Mouse (Mus musculus): Measurements from ENCODE around the gene Slc38a2. TPM values are rescaled to one million over a fixed set of nuclear protein-coding genes. Genes with fewer than 3 reads are reported as not detected.

The Slc38a2 gene
- polyA plus RNA-seq (2016; fragmentation: Nextera tagmentation; extraction: Ambion mirVana), result 175 and 179 TPM in 2 replicates

GRCm38 (mm10) chr15:96699521-96700511 lies at the start of gene Slc38a2:
Gene Slc38a2, minus strand, starts transcription at chr15:96699730.
- ATAC-seq (ENCODE audit: insufficient number of reproducible peaks, insufficient read depth, low FRiP score, low TSS enrichment), result peak; percentile 76; the same call in 1 of the 2 replicates
- Histone ChIP-seq H3K4me3 (peak within 1 kb of the TSS; percentile 91), H3K27ac (peak within 1 kb of the TSS; percentile 99), H3K27me3 (no peaks in the 10 kb centered on the region), H3K36me3 (peaks cover 18% of the 10 kb centered on the region), H3K4me1 (peaks cover 31% of the 10 kb centered on the region), H3K9me3 (no peaks in the 10 kb centered on the region), H3K9ac (peak within 1 kb of the TSS; percentile 99), H3K4me2 (replicated peaks) (peak within 1 kb of the TSS; percentile 61)
- under 1% methylated on average over 76 of the region's 76 CpGs for WGBS

GRCm38 (mm10) chr15:96749101-96749500 lies 49.6 kb upstream of the Slc38a2 start:
- Histone ChIP-seq H3K4me1 (no peaks in the 10 kb centered on the region), H3K9me3 (no peaks in the 10 kb centered on the region), H3K36me3 (no peaks in the 10 kb centered on the region), H3K27me3 (no peaks in the 10 kb centered on the region), H3K9ac (no peak overlapping the region), H3K4me3 (no peak overlapping the region), H3K27ac (no peak overlapping the region), H3K4me2 (replicated peaks) (no peak overlapping the region)
- WGBS, result 78% methylated on average over 10 of the region's 10 CpGs
- ATAC-seq (ENCODE audit: insufficient number of reproducible peaks, insufficient read depth, low FRiP score, low TSS enrichment), result no peak

GRCm38 (mm10) chr15:96747551-96747950 lies 48.0 kb upstream of the Slc38a2 start:
- no peaks in the 10 kb centered on the region for H3K27me3 ChIP-seq
- no peak overlapping the region for H3K9ac ChIP-seq
- no peak for ATAC-seq (ENCODE audit: insufficient number of reproducible peaks, insufficient read depth, low FRiP score, low TSS enrichment)
- H3K4me3 ChIP-seq, result no peak overlapping the region
- H3K27ac ChIP-seq, result no peak overlapping the region
- no peak overlapping the region for H3K4me2 ChIP-seq (replicated peaks)
- no peaks in the 10 kb centered on the region for H3K9me3 ChIP-seq
- H3K4me1 ChIP-seq, result no peaks in the 10 kb centered on the region
- 86% methylated on average over 11 of the region's 11 CpGs for WGBS
- H3K36me3 ChIP-seq, result no peaks in the 10 kb centered on the region

DNA sequence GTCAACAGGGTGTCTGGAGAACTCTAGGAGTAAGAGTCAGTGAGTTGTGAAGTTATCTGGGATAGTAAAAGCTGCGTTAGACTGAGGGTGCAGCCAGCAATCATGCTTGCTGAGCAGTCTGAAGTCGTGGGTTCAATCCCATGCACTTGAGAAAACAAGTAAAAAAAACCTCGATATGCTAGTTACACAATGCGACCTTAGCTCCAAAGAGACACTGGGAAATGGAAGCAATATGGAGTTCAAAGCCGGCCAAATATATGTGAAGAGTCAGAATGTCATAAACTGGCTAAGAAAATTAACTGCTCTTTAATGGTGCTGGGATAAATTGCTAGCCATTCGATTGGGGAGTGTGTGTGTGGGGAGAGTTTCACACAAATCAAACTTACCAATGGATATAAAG lies 47.5 kb upstream of the Slc38a2 start:
- Histone ChIP-seq H3K36me3 (no peaks in the 10 kb centered on the region), H3K9me3 (no peaks in the 10 kb centered on the region), H3K27me3 (no peaks in the 10 kb centered on the region), H3K4me2 (replicated peaks) (no peak overlapping the region), H3K9ac (no peak overlapping the region), H3K4me1 (no peaks in the 10 kb centered on the region), H3K27ac (no peak overlapping the region), H3K4me3 (no peak overlapping the region)
- 87% methylated on average over 6 of the region's 6 CpGs for WGBS
- no peak for ATAC-seq (ENCODE audit: insufficient number of reproducible peaks, insufficient read depth, low FRiP score, low TSS enrichment)

DNA sequence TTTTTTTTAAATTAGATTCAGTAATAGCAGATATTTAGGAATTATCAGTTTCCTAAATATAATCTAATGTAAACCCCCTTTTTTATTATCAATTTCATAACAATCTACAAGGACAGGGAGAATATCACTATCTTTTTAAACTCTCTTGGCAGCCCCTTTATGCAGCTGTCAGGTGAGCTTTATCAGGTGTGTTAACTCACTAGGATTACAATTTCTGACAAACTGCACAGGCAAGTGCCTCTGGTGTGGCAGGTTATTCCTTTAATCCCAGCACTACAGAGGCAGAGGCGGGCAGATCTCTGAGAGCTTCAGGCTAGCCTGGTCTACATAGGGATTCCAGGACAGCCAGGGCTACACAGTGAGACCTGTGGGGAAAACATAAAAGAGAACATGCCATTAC lies 45.8 kb upstream of the Slc38a2 start:
- Histone ChIP-seq H3K4me2 (replicated peaks) (no peak overlapping the region), H3K4me1 (no peaks in the 10 kb centered on the region), H3K27me3 (no peaks in the 10 kb centered on the region), H3K36me3 (no peaks in the 10 kb centered on the region), H3K9me3 (no peaks in the 10 kb centered on the region), H3K9ac (no peak overlapping the region), H3K27ac (no peak overlapping the region), H3K4me3 (no peak overlapping the region)
- no peak for ATAC-seq (ENCODE audit: insufficient number of reproducible peaks, insufficient read depth, low FRiP score, low TSS enrichment)
- WGBS, result 89% methylated on average over 1 of the region's 1 CpGs

DNA sequence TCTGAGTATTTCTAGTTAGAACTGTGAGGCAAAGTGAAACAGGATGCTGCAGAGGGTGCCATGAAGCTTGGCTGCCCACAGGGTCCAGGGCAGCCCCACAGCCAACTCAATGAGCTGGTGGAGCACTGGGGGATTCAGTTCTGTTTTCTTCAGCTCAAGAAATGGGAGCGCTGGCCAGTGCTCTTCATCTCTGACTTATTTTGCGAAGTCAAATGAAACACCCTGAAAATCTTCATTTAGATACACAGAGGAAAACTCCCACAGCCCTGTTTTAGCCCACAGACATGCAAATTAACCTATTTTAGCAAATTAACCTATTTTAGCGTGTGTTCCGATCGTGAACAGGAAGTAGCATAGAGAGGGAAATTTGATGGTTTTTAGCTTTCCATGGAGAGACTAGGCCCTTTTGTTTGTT lies 45.4 kb upstream of the Slc38a2 start:
- no peaks in the 10 kb centered on the region for H3K9me3 ChIP-seq
- no peak for ATAC-seq (ENCODE audit: insufficient number of reproducible peaks, insufficient read depth, low FRiP score, low TSS enrichment)
- no peak overlapping the region for H3K4me2 ChIP-seq (replicated peaks)
- no peaks in the 10 kb centered on the region for H3K27me3 ChIP-seq
- H3K4me3 ChIP-seq, result no peak overlapping the region
- H3K36me3 ChIP-seq, result no peaks in the 10 kb centered on the region
- WGBS, result 82% methylated on average over 5 of the region's 5 CpGs
- no peak overlapping the region for H3K9ac ChIP-seq
- no peaks in the 10 kb centered on the region for H3K4me1 ChIP-seq
- H3K27ac ChIP-seq, result no peak overlapping the region

DNA sequence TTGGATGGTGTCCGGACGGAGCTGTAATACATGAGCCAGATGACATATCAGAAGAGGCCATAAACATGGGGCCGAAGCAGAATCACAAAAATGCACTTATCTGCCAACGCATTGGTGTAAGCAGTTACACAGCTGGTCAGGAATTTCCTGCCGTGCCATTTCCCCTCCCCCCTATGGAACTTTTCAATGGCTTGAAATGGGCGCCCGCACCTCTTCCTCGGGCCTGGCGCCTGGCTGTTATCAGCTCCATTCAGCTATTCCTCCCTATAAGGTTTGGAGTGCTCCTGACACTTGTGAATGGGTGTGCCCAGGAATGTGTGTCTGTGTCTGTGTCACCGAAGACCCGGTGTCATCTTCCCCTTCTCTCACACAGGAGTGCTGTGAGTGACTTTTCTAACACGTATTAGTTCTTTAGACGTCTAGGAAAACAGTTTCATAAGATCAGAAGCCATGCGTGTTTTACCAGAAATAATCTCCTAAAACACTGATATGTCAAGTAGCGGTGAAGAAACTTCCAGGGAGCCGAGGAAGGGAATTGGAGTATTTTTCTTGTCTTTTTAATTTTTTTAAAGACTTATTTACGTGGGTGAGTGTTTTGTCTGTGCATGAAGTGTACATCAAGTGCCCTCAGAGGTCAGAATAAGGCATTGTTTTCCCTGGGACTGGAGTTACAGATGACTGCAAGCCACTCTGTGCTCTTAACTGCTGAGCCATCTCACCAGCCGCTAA lies 44.8 kb upstream of the Slc38a2 start:
- Histone ChIP-seq H3K4me2 (replicated peaks) (no peak overlapping the region), H3K27me3 (no peaks in the 10 kb centered on the region), H3K27ac (no peak overlapping the region), H3K4me3 (no peak overlapping the region), H3K4me1 (no peaks in the 10 kb centered on the region), H3K36me3 (no peaks in the 10 kb centered on the region), H3K9ac (no peak overlapping the region), H3K9me3 (no peaks in the 10 kb centered on the region)
- ATAC-seq (ENCODE audit: insufficient number of reproducible peaks, insufficient read depth, low FRiP score, low TSS enrichment), result no peak
- WGBS, result 77% methylated on average over 18 of the region's 18 CpGs

GRCm38 (mm10) chr15:96743257-96743656 lies 43.7 kb upstream of the Slc38a2 start:
- Histone ChIP-seq H3K27ac (no peak overlapping the region), H3K27me3 (no peaks in the 10 kb centered on the region), H3K36me3 (no peaks in the 10 kb centered on the region), H3K9ac (no peak overlapping the region), H3K4me2 (replicated peaks) (no peak overlapping the region), H3K4me1 (no peaks in the 10 kb centered on the region), H3K4me3 (no peak overlapping the region), H3K9me3 (no peaks in the 10 kb centered on the region)
- ATAC-seq (ENCODE audit: insufficient number of reproducible peaks, insufficient read depth, low FRiP score, low TSS enrichment), result no peak
- 80% methylated on average over 6 of the region's 6 CpGs for WGBS

GRCm38 (mm10) chr15:96742591-96743241 lies 43.2 kb upstream of the Slc38a2 start:
- no peak overlapping the region for H3K9ac ChIP-seq
- no peak for ATAC-seq (ENCODE audit: insufficient number of reproducible peaks, insufficient read depth, low FRiP score, low TSS enrichment)
- no peak overlapping the region for H3K4me2 ChIP-seq (replicated peaks)
- H3K9me3 ChIP-seq, result no peaks in the 10 kb centered on the region
- H3K27me3 ChIP-seq, result no peaks in the 10 kb centered on the region
- H3K36me3 ChIP-seq, result no peaks in the 10 kb centered on the region
- no peak overlapping the region for H3K27ac ChIP-seq
- 92% methylated on average over 16 of the region's 16 CpGs for WGBS
- H3K4me3 ChIP-seq, result no peak overlapping the region
- H3K4me1 ChIP-seq, result no peaks in the 10 kb centered on the region

- no peak for ATAC-seq (ENCODE audit: insufficient number of reproducible peaks, insufficient read depth, low FRiP score, low TSS enrichment)
- H3K9me3 ChIP-seq, result no peaks in the 10 kb centered on the region
- no peak overlapping the region for H3K4me2 ChIP-seq (replicated peaks)
- 87% methylated on average over 7 of the region's 7 CpGs for WGBS
- no peak overlapping the region for H3K4me3 ChIP-seq
- H3K4me1 ChIP-seq, result no peaks in the 10 kb centered on the region
- no peak overlapping the region for H3K27ac ChIP-seq
- no peaks in the 10 kb centered on the region for H3K36me3 ChIP-seq
- no peak overlapping the region for H3K9ac ChIP-seq
- H3K27me3 ChIP-seq, result no peaks in the 10 kb centered on the region
Measured at GRCm38 (mm10) chr15:96740865-96741561, 41.5 kb upstream of the Slc38a2 start.

- H3K27ac ChIP-seq, result no peak overlapping the region
- H3K4me2 ChIP-seq (replicated peaks), result no peak overlapping the region
- H3K27me3 ChIP-seq, result no peaks in the 10 kb centered on the region
- no peak overlapping the region for H3K4me3 ChIP-seq
- WGBS, result 74% methylated on average over 4 of the region's 4 CpGs
- no peak for ATAC-seq (ENCODE audit: insufficient number of reproducible peaks, insufficient read depth, low FRiP score, low TSS enrichment)
- H3K36me3 ChIP-seq, result no peaks in the 10 kb centered on the region
- no peaks in the 10 kb centered on the region for H3K4me1 ChIP-seq
- no peaks in the 10 kb centered on the region for H3K9me3 ChIP-seq
- H3K9ac ChIP-seq, result no peak overlapping the region
Measured at GRCm38 (mm10) chr15:96740091-96740490, 40.6 kb upstream of the Slc38a2 start.
